Mouse (Mus musculus) MEL (cell line): ENCODE measurements at regions not wholly inside any gene's neighbourhood (a gene's known extent, or its start where the extent isn't known, plus 50 kb on each side); places are given as distances from the start of the nearest gene placed in this dataset.

Source experiments
- DNase-seq: peaks from one replicate; pipeline ENCODE4 v3.0.0; 2011; ENCODE audit warnings: low read depth, low spot score
- H3K27ac ChIP-seq: 2 replicates; pipeline ENCODE4 v1.5.1; 2012; ENCODE audit warnings: low read depth, mild to moderate bottlenecking, control low read depth, low read length, moderate library complexity; ENCODE audit not compliant: control insufficient read depth
- H3K27me3 ChIP-seq, 2 experiments: fragments of 150-350 bp in 1 of 2; sonication (generic) in 1 of 2; 2 replicates each; pipeline ENCODE4 v1.6.1; 2012; ENCODE audit warnings: low read length in 2 of 2, mild to moderate bottlenecking in 2 of 2, improper control_type of control experiment in 1 of 2, moderate library complexity in 1 of 2; ENCODE audit not compliant: insufficient read depth in 2 of 2, control insufficient read depth in 1 of 2
- H3K36me3 ChIP-seq, 2 experiments: 2 replicates each; pipeline ENCODE4 v1.6.1; 2012 to 2014; ENCODE audit warnings: low read length in 2 of 2, improper control_type of control experiment in 1 of 2, inconsistent platforms in 1 of 2, mild to moderate bottlenecking in 1 of 2; ENCODE audit not compliant: insufficient read depth in 2 of 2, control insufficient read depth in 1 of 2
- H3K4me1 ChIP-seq, 2 experiments: fragments of 150-350 bp in 1 of 2; sonication (generic) in 1 of 2; 2 replicates each; pipeline ENCODE4 v1.6.1; 2012; ENCODE audit warnings: low read length in 2 of 2, improper control_type of control experiment in 1 of 2, mild to moderate bottlenecking in 1 of 2; ENCODE audit not compliant: insufficient read depth in 2 of 2, control insufficient read depth in 1 of 2
- H3K4me3 ChIP-seq, 2 experiments: fragments of 150-350 bp in 1 of 2; sonication (generic) in 1 of 2; 2 replicates each; pipeline ENCODE4 v1.5.1; 2012; ENCODE audit warnings: low read depth in 2 of 2, low read length in 2 of 2, mild to moderate bottlenecking in 2 of 2, moderate library complexity in 2 of 2, control low read depth in 1 of 2, improper control_type of control experiment in 1 of 2; ENCODE audit not compliant: control insufficient read depth in 1 of 2, insufficient read depth in 1 of 2
- H3K79me2 ChIP-seq: 2 replicates; pipeline ENCODE4 v1.6.1; 2012; ENCODE audit warnings: mild to moderate bottlenecking, low read length, moderate library complexity; ENCODE audit not compliant: control insufficient read depth, poor library complexity, insufficient read depth
- H3K9ac ChIP-seq: 2 replicates; pipeline ENCODE4 v1.6.1; 2012; ENCODE audit warnings: low read depth, mild to moderate bottlenecking, control low read depth, low read length, moderate library complexity; ENCODE audit not compliant: control insufficient read depth, poor library complexity, severe bottlenecking
- H3K9me3 ChIP-seq: fragments of 150-350 bp; sonication (generic); replicated peaks from 2 replicates; pipeline ENCODE4 v1.6.1; 2012; ENCODE audit warnings: mild to moderate bottlenecking, low read length, improper control_type of control experiment, moderate library complexity; ENCODE audit not compliant: insufficient read depth
- CHD1 ChIP-seq: IDR thresholded peaks from 2 replicates; pipeline ENCODE4 v1.6.1; 2012; ENCODE audit warnings: low read depth, mild to moderate bottlenecking, inconsistent platforms, low read length, improper control_type of control experiment
- E2F4 ChIP-seq: IDR thresholded peaks from 2 replicates; pipeline ENCODE4 v1.6.1; 2011; ENCODE audit warnings: low read depth, low read length, improper control_type of control experiment, borderline replicate concordance
- EP300 ChIP-seq, 2 experiments: IDR thresholded peaks; 2 replicates each; pipeline ENCODE4 v1.6.1; 2011; ENCODE audit warnings: improper control_type of control experiment in 2 of 2, low read length in 2 of 2, low read depth in 1 of 2, mild to moderate bottlenecking in 1 of 2
- GATA1 ChIP-seq: IDR thresholded peaks from 2 replicates; pipeline ENCODE4 v1.6.1; 2011; ENCODE audit warnings: low read depth, low read length, improper control_type of control experiment
- HCFC1 ChIP-seq: IDR thresholded peaks from 2 replicates; pipeline ENCODE4 v1.6.1; 2012; ENCODE audit warnings: low read depth, mild to moderate bottlenecking, inconsistent platforms, low read length, improper control_type of control experiment, moderate library complexity
- KAT2A ChIP-seq: conservative IDR thresholded peaks from 2 replicates; pipeline ENCODE4 v1.6.1; 2012; ENCODE audit warnings: low read depth, low read length, improper control_type of control experiment, inconsistent platforms
- MAFK ChIP-seq: IDR thresholded peaks from 2 replicates; pipeline ENCODE4 v1.6.1; 2011; ENCODE audit warnings: low read depth, mild to moderate bottlenecking, low read length, improper control_type of control experiment, borderline replicate concordance
- MAX ChIP-seq: IDR thresholded peaks from 2 replicates; pipeline ENCODE4 v1.6.1; 2011; ENCODE audit warnings: low read length, improper control_type of control experiment
- MAZ ChIP-seq: IDR thresholded peaks from 2 replicates; pipeline ENCODE4 v1.6.1; 2012; ENCODE audit warnings: low read depth, mild to moderate bottlenecking, inconsistent platforms, low read length, improper control_type of control experiment
- MYB ChIP-seq: IDR thresholded peaks from 2 replicates; pipeline ENCODE4 v1.6.1; 2011; ENCODE audit warnings: mild to moderate bottlenecking, low read depth, low read length, improper control_type of control experiment
- MYC ChIP-seq: IDR thresholded peaks from 2 replicates; pipeline ENCODE4 v1.6.1; 2011; ENCODE audit warnings: low read depth, mild to moderate bottlenecking, low read length, improper control_type of control experiment, moderate library complexity
- NELFE ChIP-seq: IDR thresholded peaks from 2 replicates; pipeline ENCODE4 v1.6.1; 2011; ENCODE audit warnings: low read depth, low read length, improper control_type of control experiment
- POLR2A ChIP-seq, 2 experiments: IDR thresholded peaks; 2 replicates each; pipeline ENCODE4 v1.6.1; 2011 to 2012; ENCODE audit warnings: low read length in 2 of 2, mild to moderate bottlenecking in 2 of 2, control low read depth in 1 of 2, improper control_type of control experiment in 1 of 2, low read depth in 1 of 2, moderate library complexity in 1 of 2; ENCODE audit not compliant: control insufficient read depth in 1 of 2, insufficient read depth in 1 of 2, poor library complexity in 1 of 2
- POLR2AphosphoS2 ChIP-seq: IDR thresholded peaks from 2 replicates; pipeline ENCODE4 v1.6.1; 2011; ENCODE audit warnings: low read length, improper control_type of control experiment
- POLR2AphosphoS5 ChIP-seq: IDR thresholded peaks from 2 replicates; pipeline ENCODE4 v1.6.1; 2012; ENCODE audit warnings: low read depth, borderline replicate concordance, mild to moderate bottlenecking, inconsistent platforms, low read length, moderate library complexity, mixed read lengths
- RAD21 ChIP-seq: IDR thresholded peaks from 2 replicates; pipeline ENCODE4 v1.6.1; 2011; ENCODE audit warnings: mild to moderate bottlenecking, low read depth, low read length, improper control_type of control experiment
- RCOR1 ChIP-seq: IDR thresholded peaks from 2 replicates; pipeline ENCODE4 v1.6.1; 2012; ENCODE audit warnings: low read depth, mild to moderate bottlenecking, inconsistent platforms, low read length, improper control_type of control experiment
- SMC3 ChIP-seq: IDR thresholded peaks from 2 replicates; pipeline ENCODE4 v1.6.1; 2011; ENCODE audit warnings: low read depth, low read length, improper control_type of control experiment
- TBP ChIP-seq: IDR thresholded peaks from 2 replicates; pipeline ENCODE4 v1.8.0; 2011; ENCODE audit warnings: low read depth, low read length, improper control_type of control experiment
- TCF12 ChIP-seq: IDR thresholded peaks from 2 replicates; pipeline ENCODE4 v1.6.1; 2014; ENCODE audit warnings: low read depth, mild to moderate bottlenecking, inconsistent platforms, low read length, improper control_type of control experiment, moderate library complexity
- UBTF ChIP-seq: IDR thresholded peaks from 2 replicates; pipeline ENCODE4 v1.6.1; 2012; ENCODE audit warnings: low read depth, mild to moderate bottlenecking, inconsistent platforms, low read length, improper control_type of control experiment, moderate library complexity, borderline replicate concordance; ENCODE audit not compliant: insufficient read depth
- USF1 ChIP-seq: IDR thresholded peaks from 2 replicates; pipeline ENCODE4 v1.6.1; 2014; ENCODE audit warnings: low read depth, mild to moderate bottlenecking, inconsistent platforms, low read length, improper control_type of control experiment, moderate library complexity
- ZC3H11A ChIP-seq: IDR thresholded peaks from 2 replicates; pipeline ENCODE4 v1.6.1; 2012; ENCODE audit warnings: low read depth, mild to moderate bottlenecking, inconsistent platforms, low read length, improper control_type of control experiment
- ZKSCAN1 ChIP-seq: IDR thresholded peaks from 2 replicates; pipeline ENCODE4 v1.6.1; 2012; ENCODE audit warnings: low read depth, mild to moderate bottlenecking, inconsistent platforms, low read length, improper control_type of control experiment, moderate library complexity
- ZMIZ1 ChIP-seq: IDR thresholded peaks from 2 replicates; pipeline ENCODE4 v1.6.1; 2012; ENCODE audit warnings: low read depth, mild to moderate bottlenecking, inconsistent platforms, low read length, improper control_type of control experiment, moderate library complexity
- ZNF384 ChIP-seq: IDR thresholded peaks from 2 replicates; pipeline ENCODE4 v1.6.1; 2012; ENCODE audit warnings: low read depth, mild to moderate bottlenecking, inconsistent platforms, low read length, improper control_type of control experiment

GRCm38 (mm10) chr13:102014958-102015357 lies 246.9 kb upstream of the Pik3r1 start:
- no peaks in the 10 kb centered on the region for H3K36me3 ChIP-seq
- no peak overlapping the region for H3K27ac ChIP-seq
- no peak for DNase-seq
- H3K4me3 ChIP-seq: no peak overlapping the region
- TF ChIP-seq MYB (no peak), ZMIZ1 (no peak), TBP (no peak), NELFE (no peak), POLR2A (IDR thresholded peaks at IDR 0.05; ENCODE audit: control insufficient read depth in 1 of 2, insufficient read depth in 1 of 2, low read depth in 1 of 2, low read length in 2 of 2, poor library complexity in 1 of 2) (no peak), UBTF (no peak)
- H3K9me3 ChIP-seq: no peaks in the 10 kb centered on the region
- H3K4me1 ChIP-seq: no peaks in the 10 kb centered on the region
- peaks cover 2 to 3% of the 10 kb centered on the region in 2 experiments; a peak in 3 of 4 replicates for H3K27me3 ChIP-seq
- no peak overlapping the region for H3K9ac ChIP-seq
- no peaks in the 10 kb centered on the region for H3K79me2 ChIP-seq

- TF ChIP-seq USF1 (no peak), NELFE (no peak), ZKSCAN1 (no peak), POLR2AphosphoS2 (no peak), ZNF384 (no peak), TBP (no peak), ZC3H11A (no peak), MAZ (no peak), MAX (no peak)
- TF ChIP-seq, all 39 proteins: peak for 0
- Histone ChIP-seq H3K27ac (no peak overlapping the region), H3K9ac (no peak overlapping the region), H3K36me3 (no peaks in the 10 kb centered on the region), H3K4me3 (no peak overlapping the region), H3K79me2 (no peaks in the 10 kb centered on the region), H3K27me3 (peaks cover 2 to 3% of the 10 kb centered on the region in 2 experiments; a peak in 2 of 4 replicates), H3K4me1 (no peaks in the 10 kb centered on the region), H3K9me3 (no peaks in the 10 kb centered on the region)
- DNase-seq: no peak
These were observed 248.5 kb upstream of the Pik3r1 start for GRCm38 (mm10) chr13:102016518-102016917.

GRCm38 (mm10) chr13:102022273-102022672 lies 254.3 kb upstream of the Pik3r1 start:
- DNase-seq: no peak
- H3K4me3 ChIP-seq: no peak overlapping the region
- TF ChIP-seq SMC3: no peak
- no peak for TF ChIP-seq GATA1
- TF ChIP-seq MAFK: no peak
- no peak for TF ChIP-seq RAD21
- no peak for TF ChIP-seq MAZ
- no peak for TF ChIP-seq MAX
- no peak for TF ChIP-seq ZMIZ1
- TF ChIP-seq E2F4: no peak
- TF ChIP-seq RCOR1: no peak
- no peak for TF ChIP-seq HCFC1
- TF ChIP-seq MYC: no peak
- no peak for TF ChIP-seq KAT2A
- TF ChIP-seq CHD1: no peak
- no peak for TF ChIP-seq EP300 (IDR thresholded peaks at IDR 0.05; ENCODE audit: low read depth in 1 of 2, low read length in 2 of 2)
- no peak for TF ChIP-seq TCF12
- no peak for TF ChIP-seq POLR2A (IDR thresholded peaks at IDR 0.05; ENCODE audit: control insufficient read depth in 1 of 2, insufficient read depth in 1 of 2, low read depth in 1 of 2, low read length in 2 of 2, poor library complexity in 1 of 2)
- TF ChIP-seq NELFE: no peak
- no peak for TF ChIP-seq POLR2AphosphoS5
- no peak overlapping the region for H3K27ac ChIP-seq
- H3K36me3 ChIP-seq: no peaks in the 10 kb centered on the region
- no peaks in the 10 kb centered on the region for H3K9me3 ChIP-seq
- no peaks in the 10 kb centered on the region for H3K79me2 ChIP-seq
- no peak overlapping the region for H3K9ac ChIP-seq
- H3K27me3 ChIP-seq: 0 out of 4 replicates have a peak, but pooled peaks cover 0 to 2% of the 10 kb centered on the region in 2 experiments
- no peaks in the 10 kb centered on the region for H3K4me1 ChIP-seq
